Mouse (Mus musculus): ENCODE data around the gene Tmem100.

Tmem100 gene

DNA sequence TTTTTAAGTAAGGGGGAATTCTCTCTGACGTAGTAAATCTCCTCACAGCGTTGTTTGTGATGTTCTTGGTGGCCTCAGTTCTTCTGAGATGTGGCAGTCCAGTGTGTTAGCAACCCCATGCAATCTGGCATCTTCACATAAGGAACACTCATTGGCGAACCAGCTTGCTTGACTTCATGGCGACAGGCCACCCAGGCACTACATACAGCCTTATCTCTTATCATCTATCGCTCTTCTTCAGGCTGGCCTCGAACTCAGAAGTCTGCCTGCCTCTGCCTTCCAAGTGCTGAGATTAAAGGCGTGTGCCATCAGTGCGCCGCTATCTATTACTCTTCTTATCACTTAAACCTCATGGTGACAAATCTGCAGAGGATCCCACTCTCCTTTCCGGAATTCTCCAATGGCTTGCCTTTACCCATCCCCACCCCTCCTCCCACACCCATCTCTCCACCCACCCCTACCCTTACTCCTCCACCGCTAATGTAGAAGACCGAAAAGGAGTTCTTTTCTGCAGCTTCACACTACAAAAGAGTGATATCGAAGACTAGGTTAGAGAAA is at the start of gene Tmem100:
Gene Tmem100 (plus strand): TSS at position 508 of the 558 bp plus-strand sequence.
- in situ Hi-C loops (cut with MboI; ENCODE audit: low sequenced_read_pairs) = no loop called here

DNA sequence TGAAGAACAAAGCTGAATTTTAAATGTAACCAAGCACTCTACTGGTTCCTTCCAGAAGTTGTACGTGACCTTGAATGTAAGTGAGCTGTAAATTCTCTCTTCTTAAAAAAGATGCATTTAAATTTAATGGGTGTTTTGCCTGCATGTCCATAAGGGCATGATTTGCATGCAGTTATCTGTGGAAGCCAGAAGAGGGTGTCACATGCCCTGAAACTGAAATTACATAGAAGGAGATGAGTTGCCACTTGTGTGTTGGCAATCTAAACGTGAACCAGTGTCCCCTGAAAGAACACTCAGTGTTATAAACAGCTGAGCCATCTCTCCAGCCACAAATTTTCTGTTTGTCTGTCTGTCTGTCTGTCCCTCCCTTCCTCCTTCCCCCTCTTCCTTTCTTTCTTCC is 47.2 kb upstream of the Tmem100 start:
- in situ Hi-C loops (cut with MboI; ENCODE audit: low sequenced_read_pairs) = loop anchor here (25.0 kb wide), 1 partner anchor 629 kb away; no protein-coding TSS in a partner anchor

DNA sequence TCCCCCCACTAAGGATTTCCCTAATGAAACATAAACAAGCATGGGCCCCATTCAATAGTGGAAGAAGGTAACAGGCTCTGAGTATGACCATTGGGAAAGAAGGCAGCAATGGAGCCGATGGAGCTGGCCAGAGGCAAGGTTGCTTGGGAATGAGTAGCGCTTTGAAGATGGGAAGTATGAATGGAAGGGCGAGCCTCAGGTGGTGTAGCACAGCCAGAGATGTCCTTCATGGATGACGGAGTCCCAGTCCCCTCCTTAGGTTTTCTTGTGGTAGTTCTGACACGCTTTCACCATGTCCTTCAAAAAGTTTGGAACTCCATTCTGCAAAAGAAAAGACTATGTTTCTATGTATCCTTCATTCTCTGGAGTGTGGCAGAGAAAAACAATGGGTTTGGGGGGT is 45.7 kb upstream of the Tmem100 start:
- in situ Hi-C loops (cut with MboI; ENCODE audit: low sequenced_read_pairs) = loop anchor here (25.0 kb wide), 1 partner anchor 628 kb away; no protein-coding TSS in a partner anchor

DNA sequence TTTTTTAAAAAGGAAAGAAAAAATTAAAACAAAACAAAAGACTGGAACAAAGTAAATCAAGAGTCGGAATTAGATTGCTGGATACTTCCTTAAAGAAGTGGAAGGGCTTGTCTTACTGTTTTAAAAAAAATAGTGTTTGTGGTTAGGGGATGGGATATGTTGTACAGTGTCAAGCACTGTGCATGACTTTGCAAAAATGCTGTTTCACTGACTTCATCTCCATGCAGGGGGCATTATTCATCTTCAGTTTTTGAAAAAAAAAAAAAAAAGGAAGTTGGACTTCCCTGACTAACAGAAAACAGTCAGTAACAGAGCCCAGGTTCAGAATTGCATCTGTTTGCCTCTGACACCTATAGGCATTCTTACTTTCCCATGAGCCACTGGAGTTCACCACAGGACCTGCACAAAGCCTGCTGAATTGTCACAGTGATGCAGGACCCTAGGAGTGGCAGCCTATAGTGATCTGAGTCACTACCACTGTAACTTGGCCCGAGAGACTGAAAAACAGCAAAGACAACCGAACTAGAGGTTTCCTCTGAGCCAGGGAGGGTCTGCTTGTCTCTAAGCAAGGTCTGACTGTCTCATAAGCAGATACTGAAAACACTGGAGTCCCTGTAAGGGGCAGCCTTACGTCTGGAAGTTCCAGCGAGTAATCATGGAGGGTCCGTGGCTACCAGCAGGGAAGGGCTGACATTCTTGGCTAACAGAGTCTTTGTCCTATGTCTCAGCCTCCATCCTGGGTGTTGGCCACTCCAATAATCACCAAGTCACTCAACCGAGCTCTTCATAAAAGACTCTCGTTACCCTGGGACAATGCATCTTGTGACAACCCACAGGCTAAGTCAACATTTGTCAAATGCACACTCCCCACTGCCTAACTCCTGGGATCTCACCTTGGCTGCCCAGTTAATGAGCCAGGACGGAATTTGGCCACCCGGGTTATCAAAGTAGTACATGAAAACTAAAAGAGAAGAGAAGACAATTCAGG is 44.7 kb upstream of the Tmem100 start:
- in situ Hi-C loops (cut with MboI; ENCODE audit: low sequenced_read_pairs) = loop anchor here (25.0 kb wide), 1 partner anchor 627 kb away; no protein-coding TSS in a partner anchor

DNA sequence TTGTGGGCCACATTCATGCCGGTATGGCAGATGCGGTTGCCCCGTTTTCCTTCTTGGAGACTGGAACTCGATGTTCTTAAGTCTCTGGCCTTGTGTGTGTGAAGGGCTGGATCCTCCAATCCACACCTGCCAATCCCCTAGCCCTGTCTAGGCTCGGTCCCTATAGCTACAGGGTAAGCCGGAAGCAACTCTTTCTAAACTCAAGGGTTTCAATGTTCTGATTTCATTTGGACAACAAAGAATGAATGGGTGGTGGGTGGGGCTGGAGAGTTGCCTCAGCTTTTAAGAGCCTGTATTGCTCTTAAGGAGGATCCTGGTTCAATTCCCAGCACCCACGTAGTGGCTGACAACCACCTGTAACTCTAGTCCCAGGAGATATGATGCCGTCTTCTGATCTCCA is 43.6 kb upstream of the Tmem100 start:
- in situ Hi-C loops (cut with MboI; ENCODE audit: low sequenced_read_pairs) = loop anchor here (25.0 kb wide), 1 partner anchor 626 kb away; no protein-coding TSS in a partner anchor

DNA sequence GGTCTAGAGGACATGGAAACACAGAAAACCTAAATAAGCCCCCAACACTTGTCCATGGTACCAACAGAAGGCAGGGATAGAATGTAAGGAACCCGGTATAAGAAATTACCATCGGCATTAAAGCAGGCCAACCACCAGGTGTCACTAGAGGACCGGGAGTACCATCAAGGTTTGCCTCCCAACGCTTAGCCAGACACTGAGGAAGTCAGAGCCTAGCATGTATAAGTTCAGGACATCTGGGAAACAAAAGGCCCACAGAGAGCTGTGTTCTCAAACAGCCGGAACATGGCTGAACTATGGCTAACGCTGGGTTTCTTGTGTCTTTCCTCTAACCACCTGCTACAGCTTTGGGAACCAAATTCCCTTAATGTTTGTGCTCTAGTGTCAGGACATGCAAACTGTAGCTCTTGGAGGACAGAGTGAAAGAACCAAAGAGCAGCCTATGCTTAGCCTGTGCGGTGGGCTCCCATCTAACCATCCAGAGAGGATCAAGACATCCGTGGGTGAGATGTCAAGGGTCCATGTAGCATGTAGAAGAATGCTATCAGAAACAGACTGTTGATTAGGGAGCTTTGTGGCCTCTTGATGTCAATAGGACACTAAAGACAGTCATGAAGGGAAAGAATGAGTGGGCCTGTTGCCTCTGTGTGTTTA is 41.1 kb upstream of the Tmem100 start:
- in situ Hi-C loops (cut with MboI; ENCODE audit: low sequenced_read_pairs) = loop anchor here (25.0 kb wide), 1 partner anchor 623 kb away; no protein-coding TSS in a partner anchor

DNA sequence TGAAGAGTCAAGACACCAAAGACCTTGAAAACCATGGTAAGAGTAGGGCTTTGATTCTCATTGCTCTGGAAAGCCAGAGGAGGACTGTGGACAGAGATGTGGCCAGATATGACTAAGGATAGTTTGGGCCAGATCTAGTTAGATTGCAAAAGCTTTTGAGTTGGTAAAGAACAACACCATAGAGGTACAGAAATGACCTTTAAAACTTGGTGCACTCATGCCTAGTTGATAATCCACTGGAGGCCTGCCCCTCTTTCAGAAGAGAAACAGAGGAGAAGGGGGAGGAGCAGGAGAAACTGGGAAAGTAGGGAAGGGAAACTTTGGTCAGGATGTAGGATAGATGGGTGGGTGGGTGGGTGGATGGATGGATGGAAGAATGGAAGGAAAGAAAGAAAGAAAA is 38.5 kb upstream of the Tmem100 start:
- in situ Hi-C loops (cut with MboI; ENCODE audit: low sequenced_read_pairs) = loop anchor here (10.0 to 25.0 kb wide), 2 partner anchors 173 to 621 kb away; no protein-coding TSS in a partner anchor

DNA sequence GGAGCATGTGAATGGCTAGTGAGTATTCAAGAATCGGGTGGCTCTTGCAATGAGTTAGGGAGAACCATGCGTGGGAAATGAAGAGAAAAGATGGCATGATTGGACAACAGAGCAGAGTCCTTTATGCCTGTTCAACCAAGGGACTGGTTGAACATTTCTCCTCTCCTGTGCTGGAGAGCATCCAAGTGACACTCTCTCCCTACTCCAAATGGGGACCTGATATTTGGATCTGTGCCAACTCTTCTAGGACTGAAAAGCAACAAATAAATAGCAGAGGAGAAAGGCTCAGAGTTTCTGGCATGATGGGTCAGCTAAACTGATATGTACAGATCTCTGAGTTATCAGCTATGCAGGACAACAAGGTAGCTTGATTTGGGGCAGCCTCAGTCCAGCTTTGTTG is 35.4 kb upstream of the Tmem100 start:
- in situ Hi-C loops (cut with MboI; ENCODE audit: low sequenced_read_pairs) = loop anchor here (10.0 to 25.0 kb wide), 2 partner anchors 170 to 618 kb away; no protein-coding TSS in a partner anchor

DNA sequence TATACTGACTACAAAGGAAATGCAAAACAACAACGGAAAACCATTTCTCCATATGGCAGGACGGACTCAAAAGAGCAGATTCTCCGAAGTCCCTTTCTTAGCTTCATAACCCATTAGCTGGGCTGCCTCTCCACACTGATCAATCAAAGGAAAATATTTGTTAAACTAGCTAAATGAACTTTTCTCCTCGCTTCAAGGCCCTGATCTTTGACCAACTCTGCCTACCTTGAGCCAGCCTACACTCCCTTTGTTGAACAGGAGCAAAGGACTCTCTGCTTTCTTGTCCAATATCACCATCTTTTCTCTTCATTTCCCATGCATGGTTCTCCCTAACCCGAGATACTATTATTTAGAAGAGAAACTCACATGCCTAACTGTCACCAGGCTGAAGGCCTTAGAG is 34.6 kb upstream of the Tmem100 start:
- in situ Hi-C loops (cut with MboI; ENCODE audit: low sequenced_read_pairs) = loop anchor here (10.0 to 25.0 kb wide), 2 partner anchors 169 to 617 kb away; no protein-coding TSS in a partner anchor

DNA sequence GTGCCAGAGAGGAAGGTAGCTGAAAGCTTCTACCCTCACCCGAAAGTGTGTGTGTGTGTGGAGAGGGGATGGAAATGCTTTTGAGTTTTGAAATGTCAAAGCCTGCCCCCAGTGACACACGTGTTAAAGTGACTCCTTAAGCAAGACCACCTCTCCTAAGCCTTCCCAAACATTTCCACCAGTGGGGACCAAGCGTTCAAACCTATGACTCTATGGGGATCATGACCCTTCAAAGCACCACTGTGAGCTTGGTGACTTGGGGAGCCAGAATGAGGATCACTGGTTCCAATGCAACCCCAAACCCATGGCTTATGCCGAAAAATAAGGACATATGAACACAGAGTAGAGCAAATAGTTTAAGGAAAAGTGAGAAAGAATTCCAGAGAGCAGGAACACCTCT is 33.7 kb upstream of the Tmem100 start:
- in situ Hi-C loops (cut with MboI; ENCODE audit: low sequenced_read_pairs) = loop anchor here (10.0 to 25.0 kb wide), 2 partner anchors 168 to 616 kb away; no protein-coding TSS in a partner anchor

DNA sequence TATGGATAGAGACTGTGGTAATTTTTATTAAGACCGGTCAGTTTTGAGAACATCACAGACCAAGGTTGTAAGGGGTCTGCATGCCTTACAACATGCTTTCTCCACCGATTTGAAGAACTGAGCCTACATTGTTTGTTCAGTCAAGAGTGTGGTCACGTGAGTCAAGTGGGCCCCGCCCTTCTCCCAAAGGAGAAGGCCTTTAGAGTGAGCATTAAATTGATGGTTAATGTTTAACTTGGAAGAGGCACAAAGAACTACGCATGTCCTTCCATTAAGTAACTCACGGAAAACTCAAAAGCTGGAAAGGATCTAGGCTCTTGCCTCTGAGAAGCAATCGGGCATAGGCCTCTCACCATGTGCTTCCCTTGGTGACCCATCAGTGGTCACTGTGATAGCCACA is 33.3 kb upstream of the Tmem100 start:
- in situ Hi-C loops (cut with MboI; ENCODE audit: low sequenced_read_pairs) = loop anchor here (10.0 to 25.0 kb wide), 2 partner anchors 168 to 615 kb away; no protein-coding TSS in a partner anchor

DNA sequence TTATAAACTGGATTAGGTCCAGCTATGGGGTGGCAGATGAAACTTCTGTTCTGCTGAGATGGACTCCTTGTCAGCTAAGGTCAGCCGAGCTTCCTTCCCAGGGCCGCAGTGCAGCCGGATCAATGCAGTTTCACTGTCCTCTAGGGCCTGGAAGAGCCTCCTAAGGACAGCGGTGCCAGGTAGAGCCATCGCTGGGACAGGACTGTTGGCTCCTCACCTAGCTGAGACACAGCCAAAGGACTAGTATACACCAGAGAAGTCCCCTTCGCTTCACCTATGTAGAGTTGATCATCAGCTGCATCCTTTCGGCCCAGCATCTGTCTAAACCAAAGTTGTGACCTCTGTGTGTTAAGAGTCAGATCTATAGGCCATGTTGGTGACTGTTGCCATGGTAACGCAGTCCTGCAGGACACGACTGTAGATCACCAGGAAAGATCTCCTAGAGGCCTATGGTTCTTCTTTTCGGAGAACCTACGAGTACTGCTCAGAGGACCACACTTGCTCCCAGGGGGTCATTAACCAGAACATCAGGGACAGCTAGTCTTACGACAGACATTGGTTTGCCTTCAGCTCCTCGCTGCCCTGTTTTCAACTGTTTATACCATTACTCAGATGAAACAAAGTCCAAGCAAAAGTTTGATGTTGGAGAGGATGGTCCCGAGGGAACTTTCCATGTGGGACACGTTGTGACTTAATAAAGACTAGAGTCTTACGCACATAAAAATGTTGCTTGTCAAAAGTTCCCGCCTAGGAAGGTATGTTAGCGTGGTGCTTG is 31.0 kb upstream of the Tmem100 start:
- in situ Hi-C loops (cut with MboI; ENCODE audit: low sequenced_read_pairs) = loop anchor here (10.0 to 25.0 kb wide), 2 partner anchors 166 to 613 kb away; no protein-coding TSS in a partner anchor

DNA sequence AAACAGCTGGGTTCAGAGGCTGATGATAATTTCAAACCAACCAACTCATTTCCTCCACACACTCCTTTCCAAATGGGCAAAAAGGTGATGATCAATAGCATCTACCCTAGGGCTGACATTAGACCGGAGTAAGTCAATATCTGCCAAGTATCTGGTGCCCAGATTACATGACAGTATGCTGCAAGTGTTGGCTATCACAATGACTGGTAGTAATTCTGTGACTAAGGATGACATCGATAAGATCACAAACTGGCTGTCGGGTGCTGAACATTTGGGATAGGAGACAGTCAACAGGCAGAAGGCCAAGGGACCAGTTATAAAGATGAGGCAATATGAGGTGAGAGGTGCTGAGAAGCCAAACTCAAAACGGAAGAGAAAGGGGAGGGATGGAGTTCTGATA is 29.5 kb upstream of the Tmem100 start:
- in situ Hi-C loops (cut with MboI; ENCODE audit: low sequenced_read_pairs) = no loop called here

DNA sequence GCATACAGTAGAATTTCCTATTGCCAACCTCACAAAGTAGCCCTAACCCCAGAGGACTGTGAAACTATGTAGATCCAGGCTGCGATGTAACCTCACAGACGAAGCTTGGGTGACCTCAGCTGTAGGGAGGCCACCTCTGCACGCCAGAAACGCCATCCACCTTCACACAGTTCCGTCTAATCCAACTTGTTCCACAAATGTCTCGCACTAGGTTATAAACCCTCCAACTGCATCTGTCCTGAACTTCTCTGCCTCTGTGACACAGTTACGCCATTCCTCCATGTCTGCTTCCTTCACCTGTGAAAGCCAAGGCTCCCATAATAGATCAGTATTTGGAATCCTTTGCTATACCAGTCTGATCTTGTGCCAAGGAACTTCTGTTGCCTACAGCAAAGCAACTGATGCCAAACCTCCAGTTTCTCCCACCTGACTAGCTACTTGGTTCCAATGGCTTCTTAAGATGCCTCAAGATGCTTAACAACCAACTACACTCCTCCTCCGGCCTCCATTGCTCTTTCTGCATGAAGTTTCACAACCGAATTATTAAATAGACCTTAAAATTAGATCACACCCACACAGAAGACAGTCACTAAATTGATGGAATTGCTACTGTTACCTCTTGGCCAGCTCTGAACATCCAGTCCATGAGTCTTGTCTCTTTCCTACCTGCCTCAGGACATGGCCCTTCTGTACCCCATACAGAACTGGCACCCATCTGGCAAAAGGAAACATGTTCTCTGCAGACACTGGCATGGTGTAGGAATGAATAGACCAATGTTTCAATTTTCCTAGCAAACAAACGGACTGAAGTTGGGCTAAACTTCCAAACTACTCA is 28.5 kb upstream of the Tmem100 start:
- in situ Hi-C loops (cut with MboI; ENCODE audit: low sequenced_read_pairs) = no loop called here

DNA sequence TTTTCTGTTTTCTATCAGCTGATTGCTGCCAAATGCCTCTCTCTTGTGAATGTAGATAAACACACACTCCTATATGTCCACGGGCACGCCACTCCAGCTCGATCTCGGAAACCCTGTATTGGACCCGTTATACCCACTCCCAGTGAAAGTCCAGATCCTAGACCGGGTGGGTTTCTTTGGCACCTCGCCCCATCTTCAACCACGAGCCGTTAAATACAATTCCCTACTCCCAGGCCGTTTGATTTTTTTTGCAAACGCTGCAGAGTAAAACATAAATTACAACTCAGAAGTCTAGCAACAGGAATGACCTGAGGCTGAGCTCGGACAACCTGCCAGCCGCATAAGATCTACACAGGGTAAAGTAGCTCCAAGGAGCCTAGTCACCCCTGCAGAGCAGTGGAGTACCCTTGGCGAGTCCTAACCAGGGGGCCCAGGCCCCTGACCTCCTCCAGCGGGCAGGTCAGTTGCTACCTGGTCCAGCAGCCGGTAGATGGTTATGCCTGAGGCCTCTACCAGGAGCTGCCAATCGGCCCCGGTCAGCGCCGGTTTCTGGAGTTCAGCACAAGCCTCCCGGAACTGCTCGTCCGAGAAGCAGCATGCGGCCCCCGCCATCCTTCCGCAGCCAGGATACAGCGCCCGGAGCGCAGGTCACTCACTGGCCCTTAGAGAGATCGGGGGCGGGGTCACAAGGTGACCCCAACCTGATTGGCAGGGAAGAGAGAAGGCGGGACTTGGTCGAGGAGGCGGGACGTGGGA is 27.7 kb upstream of the Tmem100 start, which contains the start of gene Pctp:
Gene Pctp (minus strand): TSS at position 664 of the 756 bp plus-strand sequence.
- in situ Hi-C loops (cut with MboI; ENCODE audit: low sequenced_read_pairs) = no loop called here

DNA sequence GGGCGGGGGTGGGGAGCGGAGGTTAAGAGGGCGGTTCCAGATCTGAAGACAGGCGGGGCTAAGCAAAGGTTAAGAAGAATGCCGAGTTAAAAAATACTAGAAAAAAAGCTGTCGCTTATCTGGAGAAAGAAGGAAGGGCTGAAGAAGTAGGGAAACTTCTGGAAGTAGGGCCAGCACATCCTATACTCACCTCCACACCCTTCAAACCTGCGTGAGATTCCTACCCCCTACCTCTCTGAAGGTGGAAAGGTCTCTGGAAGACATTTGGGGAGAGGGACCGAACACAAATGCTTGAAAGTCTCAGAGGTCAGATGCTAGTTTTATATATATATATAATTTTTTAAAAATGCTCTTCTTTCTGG is 27.2 kb upstream of the Tmem100 start:
- in situ Hi-C loops (cut with MboI; ENCODE audit: low sequenced_read_pairs) = no loop called here

DNA sequence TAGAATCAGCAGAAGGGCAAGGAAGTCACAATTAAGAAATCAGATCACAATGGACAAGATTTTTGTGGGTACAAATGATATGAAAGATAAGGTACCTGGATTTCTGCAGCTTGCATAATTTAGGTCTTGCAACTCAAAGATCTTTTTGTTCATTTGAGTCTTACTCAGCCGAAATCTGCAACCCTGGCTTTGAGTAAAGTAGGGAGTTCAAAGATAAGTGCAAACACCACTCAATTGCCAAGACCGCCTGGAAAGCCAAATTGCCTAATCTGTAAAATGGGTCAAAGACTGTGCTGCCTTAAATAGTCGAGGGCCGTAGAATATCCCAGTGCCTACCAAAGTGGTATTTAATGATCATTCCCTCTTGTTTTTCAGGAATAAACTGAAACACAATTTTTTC is 26.8 kb upstream of the Tmem100 start:
- in situ Hi-C loops (cut with MboI; ENCODE audit: low sequenced_read_pairs) = no loop called here

DNA sequence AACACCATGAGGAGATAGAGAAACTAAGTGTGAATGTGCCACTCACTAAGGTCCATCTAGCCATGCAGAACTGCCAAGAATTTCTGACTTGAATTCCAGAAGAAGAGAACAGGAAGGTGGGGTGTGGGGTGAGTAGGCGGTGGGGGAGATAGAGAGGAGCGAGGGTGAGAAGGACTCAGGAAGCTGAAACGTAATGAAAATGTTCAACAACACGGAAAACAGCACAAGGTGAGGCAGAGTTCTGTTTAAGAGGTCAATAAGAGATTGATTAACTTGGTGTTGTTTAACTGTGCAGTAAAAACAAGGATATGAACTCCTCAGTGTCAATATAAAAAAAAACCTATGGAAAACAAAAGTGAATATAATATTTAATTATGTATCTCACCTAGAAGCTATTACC is 24.0 kb upstream of the Tmem100 start:
- in situ Hi-C loops (cut with MboI; ENCODE audit: low sequenced_read_pairs) = no loop called here
